Mouse (Mus musculus): ENCODE measurements around the gene Bsnd.

The Bsnd gene

DNA sequence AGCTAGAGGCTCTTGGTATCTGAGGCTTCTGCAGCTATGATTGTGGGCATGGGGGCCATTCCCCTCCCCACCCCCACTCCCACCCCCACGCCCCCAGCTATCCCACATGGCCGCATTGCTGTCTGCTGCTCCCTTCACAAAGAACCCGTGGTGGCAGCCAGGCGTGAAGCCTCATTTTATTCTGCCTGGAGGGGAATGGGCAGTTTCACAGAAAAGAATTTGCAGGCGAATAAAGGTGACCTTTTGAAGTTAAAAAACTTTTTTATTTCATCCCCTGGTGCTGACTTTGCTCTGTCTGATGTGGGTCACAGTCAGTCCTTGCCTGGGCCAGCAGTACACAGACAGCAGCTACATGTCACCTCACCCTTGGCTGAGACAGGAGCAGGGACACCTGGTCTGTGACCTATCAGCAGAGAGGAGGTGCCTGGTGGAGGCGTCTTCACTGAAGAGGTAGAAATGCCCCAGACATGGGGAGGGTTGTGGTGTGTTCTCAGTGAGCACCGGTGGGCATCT lies 8.8 kb downstream of the Bsnd start:
- no peak for DNase-seq (ENCODE audit: low read depth)

DNA sequence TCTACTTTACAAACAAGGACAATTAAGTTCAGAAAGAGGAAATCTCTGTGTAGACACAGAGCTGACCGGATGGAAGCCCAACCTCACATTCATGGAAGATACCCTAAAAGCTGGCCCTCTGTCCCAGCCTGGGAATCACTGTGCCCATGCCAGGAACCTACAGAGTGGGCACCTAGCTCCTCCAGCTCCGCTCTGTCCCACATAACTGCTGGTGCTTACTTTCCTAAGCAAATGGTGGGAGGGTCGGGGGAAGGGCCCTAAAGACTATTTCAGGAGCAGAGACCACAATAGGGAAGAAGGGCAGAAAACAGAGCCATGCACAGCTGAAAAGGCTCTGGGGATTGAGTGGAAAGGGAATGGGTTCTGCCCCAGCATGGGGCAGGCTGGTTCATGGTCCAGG lies 11.5 kb downstream of the Bsnd start:
- no peak for DNase-seq (ENCODE audit: low read depth)

DNA sequence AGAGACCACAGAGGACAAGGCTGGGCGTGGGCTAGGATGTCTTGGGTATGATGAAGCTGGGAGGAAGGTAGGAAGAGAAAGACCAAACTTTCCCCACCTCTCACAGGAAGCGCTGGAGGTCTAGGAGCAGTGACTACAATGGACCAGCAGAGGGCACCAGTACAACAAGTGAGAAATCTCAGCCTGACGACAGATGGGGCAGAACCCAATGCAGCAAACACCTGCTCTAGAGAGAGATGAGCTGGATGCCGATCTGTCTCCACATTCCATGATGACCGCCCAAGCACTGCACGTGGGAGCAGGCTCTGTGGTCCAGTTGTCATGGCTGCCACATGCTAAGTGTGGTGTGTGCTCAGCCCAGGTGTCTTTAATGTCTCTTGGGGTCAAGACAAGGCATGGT lies 17.8 kb downstream of the Bsnd start:
- DNase-seq (ENCODE audit: low read depth) = peak; percentile 21

DNA sequence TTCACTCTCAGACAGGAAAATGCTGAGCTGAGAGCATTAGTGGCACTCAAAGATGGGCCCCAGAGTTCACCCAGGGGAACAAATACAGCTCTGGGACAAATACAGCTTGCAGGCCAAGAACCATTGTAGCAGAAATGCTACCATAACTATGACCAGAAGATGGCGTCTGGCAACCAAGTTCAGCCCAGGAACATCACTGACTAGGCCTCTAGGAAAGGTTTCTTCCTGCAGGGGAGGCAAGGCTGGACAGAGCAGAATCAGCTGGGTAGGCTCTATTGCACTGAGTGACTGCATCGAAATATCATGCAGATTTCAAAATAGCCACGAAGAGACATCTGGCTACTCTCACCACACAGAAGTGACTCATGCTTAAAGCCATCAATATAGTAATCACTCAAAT lies 19.7 kb downstream of the Bsnd start:
- DNase-seq (ENCODE audit: low read depth) = peak; percentile 34

DNA sequence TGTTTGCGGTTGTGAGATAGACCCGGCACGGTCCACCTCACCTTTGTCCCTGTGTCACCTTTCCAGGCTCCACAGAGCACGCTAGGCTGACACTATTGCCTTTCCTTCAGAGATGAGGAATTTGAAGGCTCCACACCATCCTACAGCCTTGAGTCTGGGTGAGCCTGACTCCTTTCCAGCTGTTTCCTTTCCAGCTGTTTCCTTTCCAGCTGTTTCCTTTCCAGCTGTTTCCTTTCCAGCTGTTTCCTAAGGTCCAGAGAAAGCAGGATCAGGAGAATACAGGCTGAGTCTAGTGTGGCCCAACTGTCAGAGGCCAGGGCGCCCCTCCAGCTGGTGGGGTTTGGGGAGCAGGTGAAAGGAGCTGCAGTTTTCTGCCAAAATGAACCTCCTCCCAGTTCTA lies 21.2 kb downstream of the Bsnd start:
- no peak for DNase-seq (ENCODE audit: low read depth)

DNA sequence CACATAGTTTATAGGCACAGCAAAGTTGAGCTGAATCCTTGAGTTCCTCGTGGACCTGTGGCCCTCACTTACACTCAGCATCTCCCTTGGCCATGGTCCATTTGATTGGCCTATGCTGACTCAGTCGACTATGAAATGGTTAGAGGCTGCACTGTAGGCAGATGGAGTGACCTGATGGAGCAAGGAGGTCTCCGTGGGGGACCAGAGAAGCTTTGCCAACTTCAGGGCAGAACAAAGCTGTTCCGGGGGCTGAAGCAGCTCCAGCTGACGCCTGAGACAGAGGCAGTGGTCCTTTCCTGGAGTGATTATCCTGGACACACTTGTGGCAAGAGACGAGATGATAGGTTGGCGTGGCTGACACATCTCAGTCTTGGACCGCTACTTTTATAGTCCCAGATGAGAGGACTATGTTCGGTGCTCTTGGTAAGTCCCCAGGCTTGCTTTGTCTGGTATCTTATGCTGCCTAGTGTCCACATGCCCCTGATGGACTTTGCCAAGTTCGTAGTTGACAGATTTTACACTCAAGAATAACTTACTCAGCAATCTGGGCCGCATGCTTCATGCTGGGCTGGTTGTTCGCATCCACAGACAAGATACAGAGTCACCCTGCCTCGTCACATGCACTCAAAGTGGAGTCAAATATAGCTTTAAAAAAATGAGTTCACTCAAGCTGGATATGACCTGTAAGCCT lies 24.5 kb downstream of the Bsnd start:
- DNase-seq (ENCODE audit: low read depth) = no peak

DNA sequence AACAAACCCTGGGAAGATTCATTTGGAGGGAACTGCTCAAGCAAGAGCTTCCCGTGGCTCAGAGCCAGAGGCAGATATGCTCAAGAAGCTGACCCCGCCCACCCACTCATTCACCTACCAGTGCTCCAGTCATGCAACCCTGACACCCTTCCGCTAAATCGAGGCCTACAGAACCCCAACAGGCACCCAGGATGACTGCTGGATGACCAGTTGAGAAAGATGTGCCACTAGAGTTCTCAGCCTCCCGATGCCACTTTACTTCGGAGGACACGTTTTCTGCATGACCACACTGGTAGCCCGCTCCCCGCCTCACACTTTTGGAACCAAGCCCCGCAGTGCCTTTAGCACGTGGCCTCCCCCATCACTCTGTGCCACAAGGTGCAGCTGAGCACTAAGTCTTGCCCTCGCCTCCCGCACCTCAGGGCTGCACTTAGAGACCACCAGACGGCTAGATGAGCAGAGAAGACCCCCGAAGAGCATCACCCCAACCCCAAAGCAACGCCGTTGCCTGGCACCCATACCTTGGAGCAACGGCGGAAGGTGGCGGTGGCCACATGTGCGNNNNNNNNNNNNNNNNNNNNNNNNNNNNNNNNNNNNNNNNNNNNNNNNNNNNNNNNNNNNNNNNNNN lies 28.8 kb downstream of the Bsnd start:
- DNase-seq (ENCODE audit: low read depth) = no peak

DNA sequence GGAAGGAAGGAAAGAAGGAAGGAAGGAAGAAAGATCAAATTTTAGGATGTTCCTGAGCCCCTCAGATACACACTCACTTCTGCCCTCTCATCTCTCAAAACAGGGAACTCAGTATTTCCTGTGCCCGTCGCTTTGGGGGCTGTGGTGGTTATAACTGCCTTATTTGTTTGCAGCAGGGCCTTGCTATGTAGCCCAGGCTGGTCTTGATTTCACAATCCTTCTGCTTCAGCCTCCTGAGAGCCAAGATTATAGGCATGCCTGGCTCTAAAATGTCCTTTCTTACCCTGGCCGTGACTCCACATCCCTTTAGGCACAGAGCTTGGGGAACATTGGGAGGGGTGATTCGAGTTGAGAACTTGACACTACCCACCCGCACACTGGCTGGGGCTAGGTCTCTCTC lies 29.6 kb downstream of the Bsnd start:
- DNase-seq (ENCODE audit: low read depth) = no peak

DNA sequence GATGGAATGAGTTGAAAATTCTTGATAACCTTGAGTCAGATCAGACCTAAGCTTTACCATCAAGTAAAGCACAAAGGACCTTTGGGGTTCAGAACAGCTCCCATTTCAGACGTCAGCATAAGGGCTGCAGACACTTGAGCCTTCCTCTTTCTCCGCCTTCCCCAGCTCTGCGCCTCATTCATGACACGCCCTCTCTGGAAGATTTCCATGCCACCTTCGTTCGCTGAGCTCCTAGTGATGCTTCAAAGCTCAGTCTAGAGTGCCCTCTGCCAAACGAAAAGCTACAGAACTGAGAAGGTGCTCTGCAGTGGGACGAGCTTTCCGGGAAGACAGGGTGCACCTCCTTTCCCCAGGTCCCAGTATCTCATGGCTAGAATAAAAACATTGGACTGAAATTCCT lies 30.1 kb downstream of the Bsnd start:
- no peak for DNase-seq (ENCODE audit: low read depth)

DNA sequence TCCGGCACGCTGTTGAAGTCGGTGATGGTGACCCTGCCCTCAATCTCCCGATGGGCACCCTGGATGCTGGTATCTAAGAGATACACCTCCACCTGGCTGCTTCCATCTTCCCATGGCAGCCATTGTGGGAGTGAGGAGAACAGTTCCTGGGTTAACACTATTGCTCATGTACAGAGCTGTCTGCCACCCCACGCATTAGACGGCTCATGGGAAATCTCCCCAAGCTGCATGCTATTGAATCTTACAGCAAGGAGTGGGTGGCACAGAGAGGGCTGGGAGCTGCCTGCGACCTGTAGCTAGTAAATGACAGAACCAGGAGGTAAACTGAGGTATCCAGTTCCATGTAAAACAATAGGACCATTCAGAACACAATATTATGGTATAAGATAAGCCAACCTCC lies 37.5 kb downstream of the Bsnd start:
- DNase-seq (ENCODE audit: low read depth) = no peak

DNA sequence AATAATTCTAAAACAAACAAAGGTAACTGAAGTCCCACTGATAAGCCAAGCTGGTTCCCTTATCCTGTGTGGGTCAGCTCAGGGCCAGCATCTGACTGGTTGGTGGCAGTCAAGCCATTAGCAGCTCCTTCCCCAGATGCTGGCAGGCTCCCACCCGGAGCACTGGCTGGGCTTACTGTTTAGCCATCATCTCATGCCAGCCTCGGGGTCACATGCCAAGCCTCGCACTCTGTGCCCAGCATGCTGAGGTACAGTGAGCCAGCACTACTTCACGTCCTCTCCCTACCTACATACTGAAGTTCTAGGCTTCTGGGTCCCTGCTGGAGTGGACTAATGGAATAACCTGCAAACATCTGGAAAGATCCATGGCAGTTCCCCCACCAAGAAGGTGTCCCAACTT lies 38.6 kb downstream of the Bsnd start:
- no peak for DNase-seq (ENCODE audit: low read depth)

DNA sequence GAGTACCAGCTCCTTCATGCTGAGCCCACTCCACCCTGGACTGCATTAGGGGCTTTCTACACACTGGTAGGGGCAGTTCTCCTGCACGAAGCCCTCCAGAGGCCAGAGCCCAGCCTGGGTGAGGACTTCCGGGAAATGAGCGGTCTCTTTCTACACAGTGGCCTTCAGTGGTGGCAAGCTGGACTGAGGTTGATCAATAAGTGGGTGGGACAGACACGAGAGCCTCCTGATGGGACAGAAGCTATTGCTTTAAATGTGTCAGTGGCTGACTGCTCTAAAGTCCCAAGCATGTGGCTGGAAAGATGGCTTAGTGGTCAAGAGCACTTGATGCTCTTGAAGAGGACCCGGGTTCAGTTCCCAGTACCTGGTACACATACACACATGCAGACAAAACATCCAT lies 39.0 kb downstream of the Bsnd start:
- no peak for DNase-seq (ENCODE audit: low read depth)

DNA sequence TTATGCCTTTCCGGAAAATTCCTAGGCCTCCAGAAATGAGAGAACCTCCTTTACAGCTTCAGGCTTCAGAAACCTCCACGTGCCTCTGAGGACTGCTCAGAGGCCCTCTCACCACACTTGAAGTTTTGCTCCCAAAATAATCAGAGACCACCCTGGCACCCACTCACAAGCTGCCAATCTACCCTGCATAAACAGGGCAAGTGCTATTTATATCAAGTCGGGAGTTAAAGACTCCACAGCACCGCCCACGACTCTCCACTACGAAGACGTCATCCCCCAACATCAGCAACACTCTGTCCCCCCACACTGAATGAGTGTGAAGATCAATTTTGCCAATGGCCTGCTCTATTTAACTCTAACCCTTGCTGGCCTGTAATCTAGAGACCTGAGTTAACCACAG lies 39.7 kb downstream of the Bsnd start:
- no peak for DNase-seq (ENCODE audit: low read depth)

DNA sequence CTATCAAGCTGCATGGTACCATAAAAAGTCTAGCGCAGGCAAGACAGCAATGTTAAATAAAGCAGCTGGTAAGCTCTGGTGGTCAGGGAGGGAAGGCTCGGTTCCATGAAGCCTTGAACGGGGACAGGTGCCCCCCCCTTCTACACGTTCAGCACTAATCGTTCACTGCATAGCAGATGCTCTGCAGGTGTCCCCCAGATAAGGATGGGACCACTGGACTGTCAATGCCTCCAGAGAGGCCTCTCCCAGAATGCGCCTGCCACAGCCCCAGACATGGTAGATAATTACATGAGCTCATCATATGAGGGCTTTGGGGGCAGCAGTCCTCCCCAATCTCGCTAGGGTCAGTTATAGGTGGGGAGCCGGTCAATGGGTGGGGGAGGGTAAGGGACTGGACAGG lies 42.8 kb downstream of the Bsnd start:
- DNase-seq (ENCODE audit: low read depth) = peak; percentile 22

DNA sequence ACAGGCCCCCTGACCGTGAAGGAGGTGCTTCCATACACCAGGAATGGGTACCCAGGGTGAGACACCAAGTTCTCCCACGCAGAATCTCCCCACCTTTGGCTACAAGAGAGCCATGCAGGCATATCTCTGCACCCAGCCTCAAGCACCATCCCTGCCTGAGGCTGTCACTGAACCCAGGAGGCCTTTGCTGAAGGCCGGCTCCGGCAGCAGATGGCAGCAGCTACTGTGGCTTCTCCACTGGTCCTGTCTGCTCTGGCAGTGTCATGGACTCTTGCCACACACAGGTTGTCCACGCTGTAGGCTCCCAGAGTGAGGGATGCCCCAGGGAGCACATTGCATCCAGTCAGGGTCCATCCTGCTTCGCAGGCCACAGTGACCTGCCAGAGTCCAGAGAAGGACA lies 48.9 kb downstream of the Bsnd start:
- DNase-seq (ENCODE audit: low read depth) = no peak

DNA sequence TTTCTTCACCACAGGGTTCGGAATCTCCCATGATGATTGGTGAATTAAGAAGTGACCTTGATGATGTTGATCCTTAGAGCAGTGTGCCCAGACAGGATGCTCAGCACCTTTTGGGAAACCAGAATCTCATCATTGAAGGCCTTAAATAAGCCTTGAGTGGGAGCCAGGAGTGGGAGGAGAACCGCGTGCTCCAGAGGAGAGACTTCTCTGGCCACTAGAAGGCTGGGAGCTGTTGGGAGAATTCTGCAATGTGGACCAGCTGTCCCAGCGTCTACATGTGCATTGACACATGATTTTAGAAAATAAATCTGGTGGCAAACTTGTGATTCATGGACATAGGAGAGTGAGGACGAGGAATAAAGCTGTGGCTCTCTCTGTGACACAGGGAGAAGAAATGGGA lies 53.3 kb downstream of the Bsnd start:
- no peak for DNase-seq (ENCODE audit: low read depth)

DNA sequence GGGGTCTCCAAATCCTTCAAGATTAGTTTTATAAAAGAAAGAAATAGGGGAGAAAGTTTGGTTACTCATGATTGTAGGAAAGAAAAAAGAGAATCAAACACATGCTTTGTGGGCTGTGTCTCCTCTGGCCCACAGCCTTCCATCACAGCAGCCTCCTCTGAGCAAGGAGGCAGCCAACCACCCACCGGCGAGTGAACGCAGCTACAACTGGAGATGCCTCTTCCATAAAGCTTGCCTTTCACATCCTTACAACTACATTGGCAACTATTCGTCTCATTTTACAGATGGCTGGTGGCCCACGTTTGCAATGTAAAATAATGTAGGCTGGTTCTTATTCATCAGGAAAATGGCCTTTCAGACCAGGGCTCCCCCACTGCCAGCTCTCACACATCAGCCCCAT lies 54.9 kb downstream of the Bsnd start:
- no peak for DNase-seq (ENCODE audit: low read depth)

DNA sequence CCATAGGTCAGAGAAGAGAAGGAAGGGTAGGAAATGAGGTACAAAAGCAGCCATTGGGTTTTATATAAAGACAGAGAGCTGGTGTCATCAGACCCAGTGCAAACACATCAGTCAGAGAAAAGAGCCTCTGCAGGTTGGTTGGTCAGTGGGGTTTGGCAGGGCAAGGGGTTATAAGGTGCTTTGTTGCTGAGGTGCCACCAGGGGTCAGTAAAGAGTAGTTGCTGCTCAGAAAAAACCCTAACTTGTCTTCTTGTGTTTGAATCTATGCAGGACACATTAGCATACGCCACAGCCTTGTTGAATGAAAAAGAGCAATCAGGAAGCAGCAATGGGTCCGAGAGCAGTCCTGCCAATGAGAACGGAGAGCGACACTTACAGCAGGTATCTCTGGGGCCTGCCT lies 55.6 kb downstream of the Bsnd start:
- DNase-seq (ENCODE audit: low read depth) = peak; percentile 22

DNA sequence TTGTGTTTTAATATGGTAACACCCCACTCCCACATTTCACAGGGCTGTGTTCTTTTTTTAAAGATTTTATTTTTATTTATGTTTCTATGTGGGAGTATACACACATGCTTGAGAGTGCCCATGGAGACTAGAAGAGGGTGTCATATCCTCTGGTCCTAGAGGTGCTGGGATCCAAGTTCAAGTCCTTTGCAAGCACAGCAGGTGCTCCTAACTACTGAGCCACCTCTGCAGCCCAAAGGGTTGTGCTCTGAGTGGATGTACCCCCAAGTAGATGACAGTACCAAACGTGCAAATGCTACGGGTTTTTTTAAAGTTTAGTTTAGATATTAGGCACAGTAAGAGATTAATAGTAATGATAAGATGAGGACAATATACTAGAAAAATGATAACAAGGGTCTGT lies 56.7 kb downstream of the Bsnd start:
- DNase-seq (ENCODE audit: low read depth) = no peak

All from c-Kit-positive CD71-positive TER-119-negative erythroid progenitor cells, embryonic 14.5 days (primary cell).